Mouse (Mus musculus) lung, embryonic 16.5 days (tissue): ENCODE measurements around the gene Ammecr1. TPM values are rescaled to one million over a fixed set of nuclear protein-coding genes. Genes with fewer than 3 reads are reported as not detected.

ENCODE experiments used
- ATAC-seq: fragments of 200-750 bp; cut with Nextera tagmentation; 2 replicates; pipeline ENCODE4 v1.8.0; 2017; ENCODE audit warnings: low read depth, mild to moderate bottlenecking, moderate library complexity
- H3K27ac ChIP-seq: fragments of 300-500 bp; sonication (generic); 2 replicates; pipeline ENCODE4 v1.5.1; 2014; ENCODE audit warnings: mild to moderate bottlenecking, control low read depth, low read length
- H3K27me3 ChIP-seq: fragments of 300-500 bp; sonication (generic); 2 replicates; pipeline ENCODE4 v1.6.1; 2014; ENCODE audit warnings: low read depth, low read length, mixed read lengths; ENCODE audit not compliant: control insufficient read depth, insufficient read depth
- H3K36me3 ChIP-seq: fragments of 300-500 bp; sonication (generic); 2 replicates; pipeline ENCODE4 v1.6.1; 2014; ENCODE audit warnings: low read length; ENCODE audit not compliant: control insufficient read depth, insufficient read depth
- H3K4me1 ChIP-seq: fragments of 300-500 bp; sonication (generic); replicated peaks from 2 replicates; pipeline ENCODE4 v1.6.1; 2014; ENCODE audit warnings: low read length, mixed read lengths; ENCODE audit not compliant: control insufficient read depth, insufficient read depth
- H3K4me2 ChIP-seq: fragments of 300-500 bp; sonication (generic); 2 replicates; pipeline ENCODE4 v1.6.1; 2014; ENCODE audit warnings: low read depth, low read length, control low read depth
- H3K4me3 ChIP-seq: fragments of 300-500 bp; sonication (generic); 2 replicates; pipeline ENCODE4 v1.5.1; 2014; ENCODE audit warnings: mild to moderate bottlenecking, low read length, control low read depth
- H3K9ac ChIP-seq: fragments of 300-500 bp; sonication (generic); 2 replicates; pipeline ENCODE4 v1.6.1; 2014; ENCODE audit warnings: low read length, control low read depth
- H3K9me3 ChIP-seq: fragments of 300-500 bp; sonication (generic); 2 replicates; pipeline ENCODE4 v1.6.1; 2016; ENCODE audit warnings: low read length; ENCODE audit not compliant: control insufficient read depth
- WGBS: fragments of 180-500 bp; shearing (Covaris S2); extraction: QIAGEN DNeasy Blood & Tissue Kit; methylation state at CpG from one replicate; pipeline ENCODE4 v1.1.7; 2014; 5-methylcytosine and 5-hydroxymethylcytosine counted together
- polyA plus RNA-seq: library from polyadenylated mRNA; unstranded; fragments of >200 nt; fragmentation: Nextera tagmentation; extraction: Ambion mirVana; gene quantifications from 2 replicates; pipeline ENCODE4 v1.2.1, GENCODE M21; 2015

Gene Ammecr1
- polyA plus RNA-seq, 1 experiment from 2014 or later: 9.3 TPM

- Histone ChIP-seq H3K9ac (no peak overlapping the region), H3K9me3 (no peaks in the 10 kb centered on the region), H3K4me3 (no peak overlapping the region), H3K36me3 (no peaks in the 10 kb centered on the region), H3K4me1 (no peaks in the 10 kb centered on the region), H3K27ac (no peak overlapping the region), H3K4me2 (no peak overlapping the region), H3K27me3 (no peaks in the 10 kb centered on the region; the same call in 1 of the 2 replicates)
- ATAC-seq: no peak
- 65% methylated on average over 4 of the region's 4 CpGs for WGBS
Observed at GRCm38 (mm10) chrX:142959674-142960307, 6.7 kb downstream of the Ammecr1 start.

- ATAC-seq: no peak
- 73% methylated on average over 4 of the region's 4 CpGs for WGBS
Observed at GRCm38 (mm10) chrX:142928430-142928829, 38.1 kb downstream of the Ammecr1 start.

DNA sequence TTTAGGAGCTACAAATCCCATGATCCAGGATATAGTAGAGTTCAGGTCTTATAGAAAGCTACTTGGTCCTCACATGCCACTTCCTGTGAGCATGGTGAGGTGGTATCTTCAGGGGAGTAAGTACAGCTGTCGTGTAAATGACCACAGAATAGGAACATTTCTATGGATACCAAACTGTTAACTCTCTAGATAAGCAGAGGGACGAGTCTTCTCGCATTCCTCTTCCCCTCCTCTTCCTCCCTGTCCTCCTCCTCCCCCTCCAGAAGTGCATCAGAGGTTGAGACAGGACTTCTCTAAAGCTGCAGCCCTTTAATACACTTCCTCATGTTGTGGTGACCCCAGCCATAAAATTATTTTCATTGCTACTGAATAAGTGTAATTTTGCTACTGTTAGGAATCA lies 49.1 kb downstream of the Ammecr1 start:
- Histone ChIP-seq H3K9me3 (no peaks in the 10 kb centered on the region), H3K4me1 (no peaks in the 10 kb centered on the region), H3K27ac (no peak overlapping the region), H3K36me3 (no peaks in the 10 kb centered on the region), H3K27me3 (no peaks in the 10 kb centered on the region), H3K9ac (no peak overlapping the region), H3K4me3 (no peak overlapping the region), H3K4me2 (no peak overlapping the region)
- WGBS: 16% methylated on average over 3 of the region's 3 CpGs
- ATAC-seq: no peak

More at GRCm38 (mm10) chrX:142928430-142928829, 38.1 kb downstream of the Ammecr1 start:
- H3K4me3 ChIP-seq: no peak overlapping the region
- H3K4me1 ChIP-seq: no peaks in the 10 kb centered on the region
- no peaks in the 10 kb centered on the region for H3K36me3 ChIP-seq
- H3K4me2 ChIP-seq: no peak overlapping the region
- no peaks in the 10 kb centered on the region for H3K27me3 ChIP-seq
- H3K27ac ChIP-seq: no peak overlapping the region
- no peaks in the 10 kb centered on the region for H3K9me3 ChIP-seq
- no peak overlapping the region for H3K9ac ChIP-seq

DNA sequence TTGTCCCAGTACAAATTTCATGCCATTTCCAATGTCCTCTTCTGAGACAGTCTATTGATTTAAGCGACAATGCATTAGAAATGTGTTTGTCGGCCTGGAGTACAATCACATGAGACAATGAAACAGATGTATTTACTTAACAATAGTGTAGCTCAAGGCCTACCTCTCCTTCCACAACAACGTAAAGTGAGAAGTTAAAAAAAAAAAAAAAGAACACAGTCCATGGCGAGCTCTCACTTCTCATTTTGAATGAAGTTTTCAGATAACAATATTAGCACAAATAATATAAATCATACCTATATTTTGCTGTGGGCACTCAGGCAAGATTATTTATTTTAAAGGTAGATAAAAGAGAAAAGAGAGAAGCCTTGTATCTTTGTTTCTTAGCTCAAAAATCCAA lies 49.8 kb downstream of the Ammecr1 start:
- Histone ChIP-seq H3K27ac (no peak overlapping the region), H3K27me3 (no peaks in the 10 kb centered on the region), H3K4me2 (no peak overlapping the region), H3K36me3 (no peaks in the 10 kb centered on the region), H3K9ac (no peak overlapping the region), H3K9me3 (no peaks in the 10 kb centered on the region), H3K4me1 (no peaks in the 10 kb centered on the region), H3K4me3 (no peak overlapping the region)
- 58% methylated on average over 4 of the region's 4 CpGs for WGBS
- ATAC-seq: no peak

DNA sequence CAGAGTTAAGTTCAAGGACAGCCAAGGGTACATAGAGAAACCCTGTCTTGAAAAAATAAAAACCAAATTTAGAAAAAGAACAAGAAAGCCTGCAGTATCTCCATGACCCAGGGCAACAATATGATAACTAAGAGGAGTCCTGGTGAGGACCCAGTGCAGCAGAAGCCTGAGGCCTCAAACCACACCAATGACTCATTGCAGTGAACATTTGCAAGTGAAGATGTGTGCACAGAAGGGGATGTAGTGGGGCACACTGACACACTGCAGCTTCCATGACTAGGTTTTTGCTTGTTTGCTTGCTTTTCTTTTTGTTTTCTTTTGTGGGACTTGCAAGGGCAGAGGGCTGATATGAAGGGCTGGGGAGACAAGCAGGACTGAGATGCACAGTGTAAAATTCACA lies 52.3 kb downstream of the Ammecr1 start:
- no peaks in the 10 kb centered on the region for H3K4me1 ChIP-seq

DNA sequence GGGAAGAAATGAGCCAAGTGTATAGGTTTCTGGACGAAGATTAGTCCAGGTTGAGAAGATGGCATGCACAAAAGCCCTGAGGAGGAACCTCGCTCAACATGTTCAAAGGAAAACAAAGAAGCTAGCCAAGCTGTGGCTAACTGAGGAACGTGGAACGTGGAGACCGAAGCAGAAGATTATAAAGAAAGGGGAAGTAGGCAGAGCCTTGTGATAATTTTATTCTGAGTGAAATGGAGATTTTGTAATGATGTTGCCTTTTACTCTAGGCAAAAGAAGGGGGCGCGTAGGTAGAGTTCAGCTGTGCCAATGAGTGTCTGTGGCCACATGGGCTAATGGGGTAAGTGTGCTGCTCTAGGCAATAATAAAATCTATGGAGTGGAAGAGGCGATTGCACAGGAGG lies 62.7 kb downstream of the Ammecr1 start:
- Histone ChIP-seq H3K4me2 (no peak overlapping the region), H3K4me3 (no peak overlapping the region), H3K9ac (no peak overlapping the region), H3K9me3 (no peaks in the 10 kb centered on the region), H3K36me3 (no peaks in the 10 kb centered on the region), H3K4me1 (no peaks in the 10 kb centered on the region), H3K27me3 (no peaks in the 10 kb centered on the region), H3K27ac (no peak overlapping the region)
- no peak for ATAC-seq
- 83% methylated on average over 8 of the region's 8 CpGs for WGBS

More for the DNA sequence above, 52.3 kb downstream of the Ammecr1 start:
- Histone ChIP-seq H3K27ac (no peak overlapping the region), H3K4me2 (no peak overlapping the region), H3K9ac (no peak overlapping the region), H3K27me3 (peaks cover 2% of the 10 kb centered on the region; the same call in 1 of the 2 replicates), H3K4me3 (no peak overlapping the region), H3K9me3 (no peaks in the 10 kb centered on the region), H3K36me3 (no peaks in the 10 kb centered on the region)
- no peak for ATAC-seq

- H3K4me1 ChIP-seq: no peaks in the 10 kb centered on the region
- no peaks in the 10 kb centered on the region for H3K36me3 ChIP-seq
- no peak overlapping the region for H3K27ac ChIP-seq
- no peak overlapping the region for H3K4me3 ChIP-seq
- H3K4me2 ChIP-seq: no peak overlapping the region
- H3K27me3 ChIP-seq: no peaks in the 10 kb centered on the region
- no peak for ATAC-seq
- WGBS: 45% methylated on average over 2 of the region's 2 CpGs
- H3K9me3 ChIP-seq: no peaks in the 10 kb centered on the region
- no peak overlapping the region for H3K9ac ChIP-seq
Observed at GRCm38 (mm10) chrX:142902599-142902998, 63.9 kb downstream of the Ammecr1 start.

DNA sequence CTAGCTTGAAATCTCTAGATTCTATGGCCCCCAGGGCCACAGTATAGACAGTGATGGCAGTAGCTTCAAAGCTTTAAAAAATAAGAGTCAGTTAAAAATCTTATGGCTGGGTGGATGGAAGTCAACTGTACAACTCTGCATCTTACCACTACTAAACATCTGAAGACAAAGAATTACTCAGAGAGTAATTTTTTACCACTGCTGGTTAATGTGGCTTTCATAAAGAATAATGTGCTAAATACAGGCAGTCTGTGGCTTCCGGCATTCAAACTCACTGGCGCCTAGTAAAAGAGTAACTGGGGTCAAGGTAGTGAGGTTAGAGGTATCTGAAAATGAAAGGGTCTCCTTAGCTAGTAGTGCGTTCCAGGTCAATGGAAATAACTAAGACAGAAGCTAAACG lies 64.6 kb downstream of the Ammecr1 start:
- 87% methylated on average over 4 of the region's 4 CpGs for WGBS
- Histone ChIP-seq H3K9me3 (no peaks in the 10 kb centered on the region), H3K9ac (no peak overlapping the region), H3K27ac (no peak overlapping the region), H3K36me3 (no peaks in the 10 kb centered on the region), H3K27me3 (no peaks in the 10 kb centered on the region), H3K4me1 (no peaks in the 10 kb centered on the region), H3K4me2 (no peak overlapping the region), H3K4me3 (no peak overlapping the region)
- no peak for ATAC-seq

GRCm38 (mm10) chrX:142898295-142898887 lies 68.1 kb downstream of the Ammecr1 start:
- H3K36me3 ChIP-seq: no peaks in the 10 kb centered on the region
- H3K4me3 ChIP-seq: no peak overlapping the region
- no peak overlapping the region for H3K27ac ChIP-seq
- no peak overlapping the region for H3K4me2 ChIP-seq
- H3K4me1 ChIP-seq: no peaks in the 10 kb centered on the region
- no peak for ATAC-seq
- H3K9ac ChIP-seq: no peak overlapping the region
- H3K9me3 ChIP-seq: no peaks in the 10 kb centered on the region
- no peaks in the 10 kb centered on the region for H3K27me3 ChIP-seq
- 79% methylated on average over 9 of the region's 9 CpGs for WGBS
